Mouse (Mus musculus): ENCODE measurements around the gene Lix1l.
A peak's percentile ranks its signal among the peaks of the same experiment; 100 is the strongest.

Lix1l gene

GRCm38 (mm10) chr3:96566661-96567450 is 34.1 kb upstream of the Lix1l start:
- peak; percentile 57 for DNase-seq (ENCODE audit: low read depth)

- no peak for DNase-seq (ENCODE audit: low read depth)
Measured at GRCm38 (mm10) chr3:96568605-96569004, 32.3 kb upstream of the Lix1l start.

- no peak for DNase-seq (ENCODE audit: low read depth)
Measured at GRCm38 (mm10) chr3:96569506-96569905, 31.4 kb upstream of the Lix1l start.

- no peak for DNase-seq (ENCODE audit: low read depth)
Measured at GRCm38 (mm10) chr3:96569966-96570605, 30.9 kb upstream of the Lix1l start.

GRCm38 (mm10) chr3:96570643-96571042 is 30.3 kb upstream of the Lix1l start:
- DNase-seq (ENCODE audit: low read depth): no peak

GRCm38 (mm10) chr3:96571336-96571735 is 29.6 kb upstream of the Lix1l start:
- DNase-seq (ENCODE audit: low read depth): no peak

GRCm38 (mm10) chr3:96571896-96572698 is 28.9 kb upstream of the Lix1l start:
- DNase-seq (ENCODE audit: low read depth): no peak

- no peak for DNase-seq (ENCODE audit: low read depth)
Measured at GRCm38 (mm10) chr3:96573611-96574511, 27.1 kb upstream of the Lix1l start.

- DNase-seq (ENCODE audit: low read depth): peak; percentile 23
Measured at GRCm38 (mm10) chr3:96575272-96575984, 25.5 kb upstream of the Lix1l start.

GRCm38 (mm10) chr3:96576005-96576658 is 24.8 kb upstream of the Lix1l start:
- DNase-seq (ENCODE audit: low read depth): peak; percentile 84

GRCm38 (mm10) chr3:96576690-96577541 is 24.0 kb upstream of the Lix1l start, which contains the start of gene Gm16253:
TSS of gene Gm16253 (plus strand) at chr3:96576984.
- peak; percentile 94 for DNase-seq (ENCODE audit: low read depth)

GRCm38 (mm10) chr3:96577566-96577965 is 23.4 kb upstream of the Lix1l start:
- no peak for DNase-seq (ENCODE audit: low read depth)

- peak; percentile 29 for DNase-seq (ENCODE audit: low read depth)
Measured at GRCm38 (mm10) chr3:96578561-96579238, 22.2 kb upstream of the Lix1l start.

- no peak for DNase-seq (ENCODE audit: low read depth)
Measured at GRCm38 (mm10) chr3:96579239-96579750, 21.7 kb upstream of the Lix1l start.

- DNase-seq (ENCODE audit: low read depth): peak; percentile 96
Measured at GRCm38 (mm10) chr3:96579885-96580454, 21.0 kb upstream of the Lix1l start.

- DNase-seq (ENCODE audit: low read depth): no peak
Measured at GRCm38 (mm10) chr3:96581141-96581540, 19.8 kb upstream of the Lix1l start.

- DNase-seq (ENCODE audit: low read depth): no peak
Measured at GRCm38 (mm10) chr3:96581771-96582515, 19.0 kb upstream of the Lix1l start.
